ENCODE assay signal across 17 mouse cellular contexts in genomic region chr7:133189880-133190462, GRCm38 (mm10).
"Had no signal": no experiment of that assay in that cellular context is flagged by ENCODE, and none has a peak within 500 bp of the region (broad histone marks: within the 10 kb centered on the region; RNA-seq: fewer than 3 reads in every experiment).

No protein-coding gene starts in this region.

- ATAC-seq: liver, embryonic 12.5 days had no signal

- H3K4me1 ChIP-seq: limb, embryonic 15.5 days had no signal

- H3K27ac ChIP-seq: kidney, postnatal 0 days; limb, embryonic 15.5 days; liver, embryonic 12.5 days; macrophage; midbrain, embryonic 12.5 days; stomach, postnatal 0 days had no signal

- H3K9me3 ChIP-seq: limb, embryonic 15.5 days; liver, embryonic 12.5 days; midbrain, embryonic 12.5 days had no signal

- H3K4me3 ChIP-seq: limb, embryonic 15.5 days; liver, embryonic 12.5 days; megakaryocyte, embryonic 14.5 days; midbrain, embryonic 12.5 days had no signal

- H3K9ac ChIP-seq: limb, embryonic 15.5 days; liver, embryonic 12.5 days; lung, embryonic 14.5 days; midbrain, embryonic 12.5 days had no signal

- H3K36me3 ChIP-seq: limb, embryonic 15.5 days; liver, embryonic 12.5 days; midbrain, embryonic 12.5 days had no signal

- DNase-seq: kidney, adult 11 months; kidney, adult 9 months; kidney, postnatal 36 days; layer of hippocampus, adult 9-11 months; layer of hippocampus, postnatal 36 days; lung, embryonic 14.5 days; lung, postnatal 10 days; right cerebral cortex, adult 18-20 months; right cerebral cortex, postnatal 25 days; thymus, postnatal 4 days had no signal

- H3K4me2 ChIP-seq: limb, embryonic 15.5 days; liver, embryonic 12.5 days; lung, embryonic 14.5 days; midbrain, embryonic 12.5 days had no signal

- H3K27me3 ChIP-seq: limb, embryonic 15.5 days; liver, embryonic 12.5 days; midbrain, embryonic 12.5 days had no signal
